Mouse (Mus musculus) thymus, adult 2 months (tissue): ENCODE measurements at regions not wholly inside any gene's neighbourhood (a gene's known extent, or its start where the extent isn't known, plus 50 kb on each side); places are given as distances from the start of the nearest gene placed in this dataset.

Experiments used
- CTCF ChIP-seq: fragments of 200-500 bp; IDR thresholded peaks from 2 replicates; pipeline ENCODE4 v1.5.1; 2012; ENCODE audit warnings: mild to moderate bottlenecking, control low read depth, low read length, moderate library complexity, borderline replicate concordance; ENCODE audit not compliant: control insufficient read depth, poor library complexity, insufficient read depth; ENCODE audit errors: extremely low read depth
- POLR2A ChIP-seq: fragments of 200-500 bp; IDR thresholded peaks from 2 replicates; pipeline ENCODE4 v1.6.1; 2012; ENCODE audit warnings: mild to moderate bottlenecking, low read length, control low read depth, moderate library complexity; ENCODE audit not compliant: control insufficient read depth, poor library complexity, insufficient read depth; ENCODE audit errors: extremely low read depth

DNA sequence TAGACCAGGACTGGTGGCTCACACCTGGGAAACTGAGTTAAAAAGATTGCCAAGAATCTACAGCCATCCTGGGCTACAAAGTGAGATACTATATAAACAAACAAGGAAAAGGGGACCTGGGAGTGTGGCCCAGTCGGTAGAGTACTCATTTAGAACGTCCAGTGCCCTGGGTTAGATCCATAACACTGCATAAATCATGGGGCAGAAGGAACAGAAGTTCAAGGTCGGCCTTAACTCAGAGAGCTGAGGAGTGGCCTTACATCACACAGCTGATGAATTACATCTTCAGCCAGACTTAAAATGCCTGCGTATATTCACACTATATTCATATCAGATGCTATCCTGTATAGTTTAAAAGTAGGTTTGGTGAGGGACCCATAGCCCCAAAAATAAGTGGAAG, 78.0 kb upstream of the Thy1 start:
- TF ChIP-seq POLR2A (no peak), CTCF (no peak)
